Mouse (Mus musculus): Measurements from ENCODE around the gene Mc1r.
A peak's percentile ranks its signal among the peaks of the same experiment; 100 is the strongest.

Gene Mc1r

DNA sequence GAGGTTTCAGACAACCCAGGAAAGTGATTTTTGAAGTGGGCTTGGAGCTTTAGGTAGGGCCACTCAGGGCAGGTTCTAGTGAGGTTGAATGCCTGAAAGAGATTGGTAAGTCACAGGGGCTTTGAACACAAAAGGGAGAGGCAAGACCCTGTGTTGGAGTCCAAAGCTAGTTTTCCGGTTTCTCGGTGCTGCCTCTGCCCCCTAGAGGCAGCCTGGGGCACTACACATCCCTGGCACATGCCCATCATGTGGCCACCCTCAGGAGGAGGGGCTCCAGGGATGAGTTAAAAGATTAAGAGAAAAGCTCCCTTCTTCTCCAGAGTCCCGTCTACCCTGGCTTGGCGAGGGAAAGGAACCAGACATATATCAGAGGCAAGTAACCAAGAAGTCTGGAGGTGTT, at the start of gene Mc1r:
Mc1r (plus strand) TSS at position 322 of the 400 bp plus-strand sequence.
- DNase-seq (ENCODE audit: low read depth, low spot score), result peak; percentile 87

GRCm38 (mm10) chr8:123361082-123361739, 45.7 kb upstream of the Mc1r start:
- DNase-seq (ENCODE audit: low read depth, low spot score), result peak; percentile 68

GRCm38 (mm10) chr8:123373403-123374238, 33.3 kb upstream of the Mc1r start, which contains the start of gene Tcf25:
Gene Tcf25, plus strand, starts transcription at chr8:123373753.
- peak; percentile 99 for DNase-seq (ENCODE audit: low read depth, low spot score)

DNA sequence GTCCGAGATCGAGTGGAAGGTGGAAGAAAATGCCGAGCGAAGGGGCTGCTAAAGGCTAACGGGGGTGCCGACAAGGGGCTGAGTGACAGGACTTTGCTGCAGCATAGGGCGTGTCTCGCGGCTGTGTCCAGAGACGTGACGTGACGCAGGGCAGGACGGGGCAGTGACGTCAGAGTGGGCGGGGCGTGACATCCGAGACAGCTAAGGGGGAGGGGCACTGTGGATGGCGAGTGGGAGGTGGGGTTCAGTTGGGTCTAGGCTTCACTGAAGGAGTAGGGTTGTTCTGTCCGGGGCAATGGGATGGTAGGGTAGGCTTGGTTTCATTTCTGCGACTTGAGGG, 32.7 kb upstream of the Mc1r start:
- peak; percentile 96 for DNase-seq (ENCODE audit: low read depth, low spot score)

- DNase-seq (ENCODE audit: low read depth, low spot score), result no peak
These were observed 31.2 kb upstream of the Mc1r start for GRCm38 (mm10) chr8:123375701-123376100.

DNA sequence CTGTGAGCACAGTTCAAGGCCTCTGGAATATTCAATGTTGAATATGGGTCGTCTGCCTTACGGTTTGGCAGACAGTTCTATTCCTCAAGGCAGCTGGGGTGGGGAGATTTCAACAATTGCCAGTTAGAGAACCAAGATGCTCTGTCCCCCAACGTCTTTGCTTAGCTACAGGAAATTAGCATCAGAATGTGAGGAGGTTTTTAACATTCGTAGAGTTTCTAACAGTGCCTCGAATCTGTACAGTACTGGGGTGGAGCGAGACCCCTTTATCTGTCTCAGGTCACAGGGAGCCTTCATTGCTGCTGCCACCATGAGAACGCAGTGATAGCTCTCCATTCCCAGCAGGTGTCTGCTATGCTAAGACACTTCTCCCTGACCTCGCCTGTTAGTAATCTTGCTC, 30.8 kb upstream of the Mc1r start:
- peak; percentile 29 for DNase-seq (ENCODE audit: low read depth, low spot score)

- no peak for DNase-seq (ENCODE audit: low read depth, low spot score)
These were observed 25.2 kb upstream of the Mc1r start for GRCm38 (mm10) chr8:123381711-123382110.

DNA sequence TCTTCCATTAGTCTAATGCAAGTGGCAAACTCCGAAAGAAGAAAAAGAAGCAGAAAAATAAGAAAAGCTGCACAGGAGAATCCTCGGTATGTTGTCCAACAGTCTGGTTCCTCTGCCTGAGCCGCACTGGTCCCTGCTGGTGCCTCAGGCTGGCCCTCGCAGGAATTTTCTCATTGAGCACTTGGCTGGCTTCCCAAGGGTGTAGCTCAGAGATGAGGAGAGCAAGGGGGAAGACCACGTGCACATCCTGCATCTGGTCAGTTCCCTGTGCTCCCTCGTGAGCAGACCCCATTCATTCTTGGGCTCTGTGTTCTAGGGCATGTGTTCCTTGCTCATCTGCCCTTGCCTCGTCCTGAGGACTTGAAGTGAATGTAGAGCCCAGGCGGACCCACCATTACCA, 24.4 kb upstream of the Mc1r start:
- DNase-seq (ENCODE audit: low read depth, low spot score), result no peak

- DNase-seq (ENCODE audit: low read depth, low spot score), result peak; percentile 71
These were observed 21.9 kb upstream of the Mc1r start for GRCm38 (mm10) chr8:123384883-123385540.

DNA sequence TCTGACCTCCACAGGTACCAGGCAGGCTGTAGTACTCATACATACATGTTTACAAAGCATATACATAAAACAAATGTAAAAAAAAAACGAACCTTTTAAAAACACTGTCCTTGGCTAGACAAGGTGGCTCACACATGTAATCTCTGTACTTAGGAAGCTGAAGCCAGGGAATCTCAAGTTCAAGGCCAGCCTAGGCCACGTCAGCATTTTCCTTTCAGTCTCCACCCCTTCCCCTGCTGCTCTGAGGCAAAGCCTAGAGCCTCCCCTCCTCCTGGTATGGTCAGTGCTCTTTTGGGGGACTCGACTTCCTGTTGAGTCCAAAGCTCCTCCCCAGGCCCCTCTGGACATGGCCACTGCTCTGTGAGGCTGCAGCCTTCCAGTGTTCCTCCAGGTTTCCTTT, 19.9 kb upstream of the Mc1r start:
- no peak for DNase-seq (ENCODE audit: low read depth, low spot score)

GRCm38 (mm10) chr8:123387801-123388200, 19.1 kb upstream of the Mc1r start:
- DNase-seq (ENCODE audit: low read depth, low spot score), result no peak

DNA sequence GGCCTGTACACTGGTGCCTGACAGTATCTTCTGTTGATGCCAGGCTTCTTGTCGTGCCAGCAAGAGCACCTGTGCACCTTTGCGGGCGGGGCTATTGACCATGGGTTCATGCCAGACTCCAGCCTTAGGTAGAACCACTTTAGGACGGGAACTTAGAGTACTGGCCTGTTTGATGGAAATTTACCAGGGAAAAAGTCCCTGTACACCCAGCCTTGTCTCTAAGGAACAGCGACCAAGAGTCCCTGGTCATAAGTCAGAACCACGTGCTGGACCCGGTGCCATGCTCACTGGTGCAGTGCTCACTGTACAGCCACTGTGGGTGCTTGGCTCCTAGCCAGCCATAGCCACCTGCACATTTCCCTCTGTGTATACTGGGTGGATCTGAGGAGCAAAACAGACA, 17.9 kb upstream of the Mc1r start:
- no peak for DNase-seq (ENCODE audit: low read depth, low spot score)

DNA sequence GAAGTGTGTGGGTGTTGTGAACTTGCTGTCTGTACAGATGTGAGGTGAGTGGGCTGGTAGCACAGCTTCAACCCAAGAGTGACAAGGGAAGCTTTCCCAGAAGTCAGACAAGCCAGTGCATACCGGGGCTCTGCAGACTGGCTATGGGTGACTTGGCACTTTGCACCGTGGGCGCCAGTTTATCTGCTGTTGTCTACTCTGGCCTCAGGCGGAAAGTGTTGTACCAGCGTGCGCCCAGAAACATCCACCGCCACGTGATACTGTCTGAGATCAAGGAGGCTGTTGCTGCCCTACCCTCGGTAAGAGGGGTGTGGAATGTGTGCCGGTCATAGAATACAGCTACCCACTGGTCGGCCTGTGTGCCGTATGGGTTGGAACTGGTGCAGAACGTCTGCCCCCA, 8.6 kb upstream of the Mc1r start:
- no peak for DNase-seq (ENCODE audit: low read depth, low spot score)

GRCm38 (mm10) chr8:123401936-123402335, 5.0 kb upstream of the Mc1r start:
- no peak for DNase-seq (ENCODE audit: low read depth, low spot score)

DNA sequence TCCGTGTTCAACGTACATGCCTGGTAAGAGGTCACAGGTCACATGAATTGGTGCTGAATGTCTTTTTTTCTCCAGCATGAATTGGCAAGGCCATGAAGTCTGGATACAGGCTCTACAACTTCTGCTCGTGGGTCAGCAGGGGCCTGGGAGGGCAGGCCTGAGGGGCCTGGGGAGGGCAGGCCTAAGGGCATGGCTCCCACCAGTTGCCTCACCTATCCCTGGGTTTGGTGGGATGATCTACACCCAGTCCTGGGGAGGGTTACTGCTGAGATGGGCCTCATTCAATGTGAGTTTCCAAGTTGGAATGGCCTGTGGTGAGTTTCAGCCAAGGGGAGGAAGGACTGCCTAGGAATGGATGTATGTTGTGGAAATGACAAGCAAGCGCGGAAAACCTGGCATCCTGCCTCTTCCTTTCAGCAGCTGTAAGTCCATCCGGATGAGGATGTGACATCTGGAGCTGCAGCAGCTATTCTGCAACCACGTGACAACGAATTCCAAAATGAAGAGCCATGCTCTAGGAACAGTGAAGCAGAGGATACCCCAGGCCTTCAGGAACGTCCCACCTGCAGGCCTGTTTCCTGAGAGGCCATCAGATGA, 4.1 kb upstream of the Mc1r start:
- DNase-seq (ENCODE audit: low read depth, low spot score), result no peak

GRCm38 (mm10) chr8:123404521-123404920, 2.4 kb upstream of the Mc1r start:
- DNase-seq (ENCODE audit: low read depth, low spot score), result no peak

- no peak for DNase-seq (ENCODE audit: low read depth, low spot score)
These were observed 705 bp downstream of the Mc1r start for GRCm38 (mm10) chr8:123407612-123408011.

DNA sequence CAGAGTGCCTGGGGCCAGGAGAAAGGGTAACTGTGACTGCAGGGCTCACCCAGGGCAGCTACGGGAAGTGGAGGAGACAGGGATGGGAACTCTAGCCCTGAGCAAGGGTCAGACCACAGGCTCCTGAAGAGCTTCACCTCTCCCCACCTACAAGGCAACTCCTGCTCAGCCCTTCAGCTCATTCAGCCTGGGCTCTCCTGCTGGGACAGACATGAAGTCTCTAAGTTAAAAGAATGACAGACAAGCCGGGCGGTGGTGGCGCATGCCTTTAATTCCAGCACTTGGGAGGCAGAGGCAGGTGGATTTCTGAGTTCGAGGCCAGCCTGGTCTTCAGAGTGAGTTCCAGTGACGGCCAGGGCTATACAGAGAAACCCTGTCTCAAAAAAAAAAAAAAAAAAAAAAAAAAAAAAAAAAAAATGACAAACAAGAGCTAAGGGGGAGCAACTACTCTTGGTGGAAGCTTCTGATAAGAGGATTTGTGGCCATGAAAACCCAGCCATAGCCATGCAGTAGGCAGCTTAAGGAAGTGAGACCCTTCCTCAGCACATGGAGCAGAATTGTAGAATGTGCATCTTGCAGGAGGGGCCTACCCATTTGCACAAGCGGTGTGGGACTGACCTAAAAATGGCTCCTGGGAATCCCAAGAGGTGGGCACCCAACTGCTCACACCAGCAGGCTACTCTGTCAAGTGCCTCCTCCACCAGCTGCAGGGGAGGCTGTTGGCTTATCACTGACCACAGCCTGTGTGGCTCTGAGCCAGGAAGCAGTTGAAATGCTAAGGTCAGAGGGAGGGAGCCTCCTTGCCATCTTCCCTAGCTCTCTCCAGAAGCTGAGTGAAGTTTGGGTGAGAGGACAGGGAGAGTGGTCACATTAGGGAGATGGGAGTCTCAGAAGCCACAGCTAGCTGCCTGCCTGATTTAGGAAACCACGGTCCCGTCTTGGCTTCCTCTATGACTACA, 2.0 kb downstream of the Mc1r start:
- peak; percentile 37 for DNase-seq (ENCODE audit: low read depth, low spot score)

DNA sequence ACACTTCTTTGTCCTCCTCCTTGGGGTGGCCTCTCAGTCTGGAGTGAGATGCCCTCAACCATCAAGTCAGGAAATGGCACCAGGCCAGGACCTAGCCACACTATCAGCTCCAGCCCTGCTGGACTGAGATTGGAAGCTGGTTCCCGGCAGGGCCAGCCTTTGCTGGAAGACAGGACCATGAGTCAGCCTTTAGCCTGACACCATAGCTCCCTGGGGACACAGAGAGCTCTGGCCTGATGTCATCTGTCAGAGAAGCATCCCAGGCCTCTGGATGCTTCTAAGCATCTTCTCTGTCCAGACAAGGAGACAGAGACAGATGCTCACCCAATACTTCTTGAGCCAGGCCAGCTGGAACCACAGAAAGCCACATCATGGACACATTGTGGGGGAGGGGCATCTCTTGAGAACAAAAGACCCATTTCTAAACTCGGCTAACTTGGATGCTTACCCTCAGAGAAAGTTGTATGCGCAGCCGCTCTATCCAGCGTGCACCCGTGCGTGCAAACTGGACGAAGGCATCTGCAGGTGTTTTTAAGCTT, 3.2 kb downstream of the Mc1r start:
- DNase-seq (ENCODE audit: low read depth, low spot score), result peak; percentile 1

GRCm38 (mm10) chr8:123410788-123411187, 3.9 kb downstream of the Mc1r start:
- DNase-seq (ENCODE audit: low read depth, low spot score), result peak; percentile 9

GRCm38 (mm10) chr8:123411246-123411645, 4.3 kb downstream of the Mc1r start, which contains the start of gene Tubb3:
Gene Tubb3, plus strand, starts transcription at chr8:123411424.
- DNase-seq (ENCODE audit: low read depth, low spot score), result peak; percentile 92
